Mouse (Mus musculus) thymus, postnatal 4 days (tissue): Measurements from ENCODE around the gene Lysmd4.
"Not testable (repeated sequence)": the region's sequence is repeated elsewhere in the genome, so short reads cannot be mapped to it uniquely, and the experiment has no call there.

Experiments used
- DNase-seq: peaks from one replicate; pipeline ENCODE4 v3.0.0; 2021

Lysmd4 gene

GRCm38 (mm10) chr7:67232504-67232903 lies 10.2 kb downstream of the Lysmd4 start:
- peak; percentile 10 for DNase-seq

GRCm38 (mm10) chr7:67234797-67235196 lies 12.5 kb downstream of the Lysmd4 start:
- peak; percentile 23 for DNase-seq

- DNase-seq, result no peak
Observed at GRCm38 (mm10) chr7:67236351-67236750, 14.0 kb downstream of the Lysmd4 start.

GRCm38 (mm10) chr7:67237752-67238151 lies 15.4 kb downstream of the Lysmd4 start:
- DNase-seq, result no peak

GRCm38 (mm10) chr7:67241969-67242368 lies 19.6 kb downstream of the Lysmd4 start:
- no peak for DNase-seq

- no peak for DNase-seq
Observed at GRCm38 (mm10) chr7:67243121-67243893, 21.0 kb downstream of the Lysmd4 start.

GRCm38 (mm10) chr7:67243894-67244282 lies 21.5 kb downstream of the Lysmd4 start:
- no peak for DNase-seq

GRCm38 (mm10) chr7:67245255-67245654 lies 22.9 kb downstream of the Lysmd4 start:
- no peak for DNase-seq

GRCm38 (mm10) chr7:67246067-67246466 lies 23.7 kb downstream of the Lysmd4 start:
- no peak for DNase-seq

- DNase-seq, result peak; percentile 16
Observed at GRCm38 (mm10) chr7:67259828-67260563, 37.7 kb downstream of the Lysmd4 start.

- not testable (repeated sequence) for DNase-seq
Observed at GRCm38 (mm10) chr7:67270447-67270846, 48.1 kb downstream of the Lysmd4 start.

GRCm38 (mm10) chr7:67283581-67283980 lies 61.2 kb downstream of the Lysmd4 start:
- no peak for DNase-seq

- no peak for DNase-seq
Observed at GRCm38 (mm10) chr7:67287456-67287855, 65.1 kb downstream of the Lysmd4 start.

- no peak for DNase-seq
Observed at GRCm38 (mm10) chr7:67291356-67291755, 69.0 kb downstream of the Lysmd4 start.

GRCm38 (mm10) chr7:67296419-67296818 lies 74.1 kb downstream of the Lysmd4 start:
- no peak for DNase-seq

GRCm38 (mm10) chr7:67304937-67305336 lies 82.6 kb downstream of the Lysmd4 start:
- no peak for DNase-seq

- DNase-seq, result no peak
Observed at GRCm38 (mm10) chr7:67307078-67307477, 84.7 kb downstream of the Lysmd4 start.

- DNase-seq, result no peak
Observed at GRCm38 (mm10) chr7:67308102-67308501, 85.8 kb downstream of the Lysmd4 start.

GRCm38 (mm10) chr7:67310151-67310550 lies 87.8 kb downstream of the Lysmd4 start:
- no peak for DNase-seq

- DNase-seq, result no peak
Observed at GRCm38 (mm10) chr7:67313200-67313599, 90.9 kb downstream of the Lysmd4 start.

GRCm38 (mm10) chr7:67318697-67319096 lies 96.4 kb downstream of the Lysmd4 start:
- no peak for DNase-seq

- DNase-seq, result no peak
Observed at GRCm38 (mm10) chr7:67320359-67320758, 98.0 kb downstream of the Lysmd4 start.

GRCm38 (mm10) chr7:67342067-67342625 lies 119.8 kb downstream of the Lysmd4 start:
- DNase-seq, result no peak

- DNase-seq, result no peak
Observed at GRCm38 (mm10) chr7:67344443-67344842, 122.1 kb downstream of the Lysmd4 start.
